Mouse (Mus musculus): ENCODE data around the gene Cdc42ep5.

Gene Cdc42ep5

GRCm38 (mm10) chr7:4145552-4146190 lies 19.0 kb downstream of the Cdc42ep5 start:
- peak; percentile 69 to 73 for DNase-seq

- peak in 1 of 2 experiments; percentile 13 for DNase-seq
Observed at GRCm38 (mm10) chr7:4144766-4145551, 19.7 kb downstream of the Cdc42ep5 start.

- peak in 1 of 2 experiments; percentile 1 for DNase-seq
Observed at GRCm38 (mm10) chr7:4144046-4144445, 20.6 kb downstream of the Cdc42ep5 start.

GRCm38 (mm10) chr7:4143506-4143905 lies 21.2 kb downstream of the Cdc42ep5 start:
- peak in 1 of 2 experiments; percentile 12 for DNase-seq

GRCm38 (mm10) chr7:4142796-4143445 lies 21.7 kb downstream of the Cdc42ep5 start:
- peak; percentile 14 to 36 for DNase-seq

- peak; percentile 12 to 21 for DNase-seq
Observed at GRCm38 (mm10) chr7:4141648-4142325, 22.9 kb downstream of the Cdc42ep5 start.

- DNase-seq, result no peak
Observed at GRCm38 (mm10) chr7:4139391-4139790, 25.3 kb downstream of the Cdc42ep5 start.

GRCm38 (mm10) chr7:4138671-4139070 lies 26.0 kb downstream of the Cdc42ep5 start:
- DNase-seq, result peak in 1 of 2 experiments; percentile 13

- DNase-seq, result peak in 1 of 2 experiments; percentile 3
Observed at GRCm38 (mm10) chr7:4138181-4138580, 26.5 kb downstream of the Cdc42ep5 start.

- peak in 1 of 2 experiments; percentile 39 for DNase-seq
Observed at GRCm38 (mm10) chr7:4137746-4138145, 26.9 kb downstream of the Cdc42ep5 start.

- peak; percentile 98 to 99 for DNase-seq
Observed at GRCm38 (mm10) chr7:4136771-4137531, 27.7 kb downstream of the Cdc42ep5 start, which contains the start of gene Leng8. TSS of gene Leng8 (plus strand) at chr7:4137039.

- DNase-seq, result no peak
Observed at GRCm38 (mm10) chr7:4136404-4136770, 28.3 kb downstream of the Cdc42ep5 start.

- no peak for DNase-seq
Observed at GRCm38 (mm10) chr7:4134911-4135310, 29.7 kb downstream of the Cdc42ep5 start.

GRCm38 (mm10) chr7:4132998-4133397 lies 31.7 kb downstream of the Cdc42ep5 start:
- DNase-seq, result peak in 1 of 2 experiments; percentile 21

- DNase-seq, result peak in 1 of 2 experiments; percentile 17
Observed at GRCm38 (mm10) chr7:4132581-4132980, 32.1 kb downstream of the Cdc42ep5 start.

- no peak for DNase-seq
Observed at GRCm38 (mm10) chr7:4131964-4132363, 32.7 kb downstream of the Cdc42ep5 start.

- peak; percentile 95 to 98 for DNase-seq
Observed at GRCm38 (mm10) chr7:4130686-4131452, 33.8 kb downstream of the Cdc42ep5 start.

GRCm38 (mm10) chr7:4128860-4129259 lies 35.8 kb downstream of the Cdc42ep5 start:
- DNase-seq, result peak; percentile 18 to 41

GRCm38 (mm10) chr7:4127894-4128293 lies 36.8 kb downstream of the Cdc42ep5 start:
- DNase-seq, result no peak

- DNase-seq, result peak; percentile 11 to 12
Observed at GRCm38 (mm10) chr7:4126992-4127785, 37.5 kb downstream of the Cdc42ep5 start.

Measured in cerebellum, postnatal 14 days (tissue).